In the genomic region with DNA sequence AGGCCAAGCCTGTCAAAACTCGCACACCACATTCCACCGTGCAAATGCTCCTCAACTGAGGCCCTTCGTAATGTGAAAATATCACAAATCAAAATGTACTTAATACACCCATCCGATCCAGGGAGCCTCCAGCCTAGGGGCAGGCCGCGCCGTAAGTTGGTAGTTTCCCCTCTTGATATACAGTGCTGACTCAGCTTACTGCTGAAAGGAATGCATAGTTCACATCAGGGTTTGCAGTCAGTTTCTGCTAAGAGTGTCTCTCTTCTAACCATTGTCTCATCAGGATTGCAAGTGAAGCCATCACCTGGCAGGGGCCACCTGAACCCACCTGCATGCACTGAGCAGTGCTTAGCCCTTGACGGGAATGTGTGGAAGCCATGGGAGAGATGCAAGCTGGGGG, we compare ENCODE assay signal across 21 mouse cellular contexts.
DNase-seq lines count a peak whose midpoint lies in the region; ATAC-seq and TF ChIP-seq lines count a peak whose summit lies in the region.
"Had no signal": no experiment of that assay in that cellular context is flagged by ENCODE, and none has a peak within 500 bp of the region (broad histone marks: within the 10 kb centered on the region; RNA-seq: fewer than 3 reads in every experiment).

No protein-coding gene starts in this region.

- 88% methylated on average over 8 of the region's 8 CpGs for WGBS in heart, embryonic 10.5 days
- WGBS in heart, embryonic 11.5 days (ENCODE audit: insufficient replicate concordance): 86% methylated on average over 8 of the region's 8 CpGs
- 78% methylated on average over 8 of the region's 8 CpGs for WGBS in embryonic facial prominence, embryonic 13.5 days
- WGBS in limb, embryonic 15.5 days: 81% methylated on average over 8 of the region's 8 CpGs

- no peak for TF ChIP-seq CTCF in left cerebral cortex, adult 2 months (IDR thresholded peaks at IDR 0.05)

- H3K9me3 ChIP-seq in heart, embryonic 10.5 days: no peaks in the 10 kb centered on the region
- H3K9me3 ChIP-seq in heart, embryonic 11.5 days (replicated peaks; ENCODE audit: control insufficient read depth, low read length): no peaks in the 10 kb centered on the region
- no peaks in the 10 kb centered on the region for H3K9me3 ChIP-seq in embryonic facial prominence, embryonic 13.5 days
- H3K9me3 ChIP-seq in limb, embryonic 15.5 days: no peaks in the 10 kb centered on the region
- H3K9me3 ChIP-seq: forebrain, embryonic 13.5 days; heart, embryonic 12.5 days; hindbrain, embryonic 15.5 days; midbrain, embryonic 12.5 days; neural tube, embryonic 15.5 days had no signal

- no peak for ATAC-seq in heart, embryonic 11.5 days (replicated peaks; ENCODE audit: insufficient number of reproducible peaks, low FRiP score, low TSS enrichment)
- no peak for ATAC-seq in embryonic facial prominence, embryonic 13.5 days (ENCODE audit: insufficient number of reproducible peaks, insufficient read depth, low FRiP score, low TSS enrichment, low read depth)
- ATAC-seq in limb, embryonic 15.5 days (ENCODE audit: insufficient number of reproducible peaks, low FRiP score, low TSS enrichment, low read depth): 0 out of 2 replicates have a peak, but pooled peaks have one; percentile 24
- ATAC-seq: forebrain, embryonic 13.5 days had no signal

- no peak overlapping the region for H3K4me2 ChIP-seq in heart, embryonic 11.5 days
- H3K4me2 ChIP-seq in embryonic facial prominence, embryonic 13.5 days: no peak overlapping the region
- H3K4me2 ChIP-seq in limb, embryonic 15.5 days: no peak overlapping the region
- H3K4me2 ChIP-seq: forebrain, embryonic 13.5 days; heart, embryonic 12.5 days; hindbrain, embryonic 15.5 days; lung, embryonic 14.5 days; midbrain, embryonic 12.5 days; neural tube, embryonic 15.5 days had no signal

- no peak for DNase-seq in heart, embryonic 10.5 days (ENCODE audit: low spot score)
- DNase-seq in left cerebral cortex, adult 2 months (ENCODE audit: extremely low spot score in 1 of 2, low spot score in 2 of 2): no peak
- no peak for DNase-seq in left cerebral cortex, adult 9 months (ENCODE audit: low spot score in 2 of 2)
- no peak for DNase-seq in adrenal gland, postnatal 14 days
- DNase-seq: cerebellum, adult 11 months; cerebellum, adult 9-11 months; kidney, adult 2 months; kidney, postnatal 36 days; lung, embryonic 14.5 days; right cerebral cortex, adult 18-20 months; right cerebral cortex, postnatal 4 days had no signal

- peaks cover 7% of the 10 kb centered on the region; the same call in 1 of the 2 replicates for H3K27me3 ChIP-seq in heart, embryonic 10.5 days (ENCODE audit: insufficient read depth, poor library complexity, severe bottlenecking)
- no peaks in the 10 kb centered on the region for H3K27me3 ChIP-seq in heart, embryonic 11.5 days (ENCODE audit: control insufficient read depth, insufficient read depth, low read length)
- no peaks in the 10 kb centered on the region for H3K27me3 ChIP-seq in embryonic facial prominence, embryonic 13.5 days
- H3K27me3 ChIP-seq in limb, embryonic 15.5 days: no peaks in the 10 kb centered on the region
- H3K27me3 ChIP-seq: heart, embryonic 12.5 days; hindbrain, embryonic 15.5 days had no signal

- no peaks in the 10 kb centered on the region for H3K36me3 ChIP-seq in heart, embryonic 10.5 days
- H3K36me3 ChIP-seq in heart, embryonic 11.5 days (ENCODE audit: control insufficient read depth, insufficient read depth, low read length): no peaks in the 10 kb centered on the region
- no peaks in the 10 kb centered on the region for H3K36me3 ChIP-seq in embryonic facial prominence, embryonic 13.5 days
- no peaks in the 10 kb centered on the region for H3K36me3 ChIP-seq in limb, embryonic 15.5 days
- H3K36me3 ChIP-seq: heart, embryonic 12.5 days; hindbrain, embryonic 15.5 days; midbrain, embryonic 12.5 days; neural tube, embryonic 15.5 days had no signal

- peaks cover 62% of the 10 kb centered on the region for H3K4me1 ChIP-seq in heart, embryonic 10.5 days
- peaks cover 47% of the 10 kb centered on the region for H3K4me1 ChIP-seq in heart, embryonic 11.5 days (ENCODE audit: control insufficient read depth, insufficient read depth, low read length)
- peaks cover 37% of the 10 kb centered on the region for H3K4me1 ChIP-seq in embryonic facial prominence, embryonic 13.5 days
- peaks cover 13% of the 10 kb centered on the region; the same call in 1 of the 2 replicates for H3K4me1 ChIP-seq in limb, embryonic 15.5 days
- H3K4me1 ChIP-seq: forebrain, embryonic 13.5 days; hindbrain, embryonic 15.5 days; midbrain, embryonic 12.5 days; neural tube, embryonic 15.5 days had no signal

- intact Hi-C loops in left cerebral cortex, adult 2 months (cut with DNase I): no loop called here

- peak overlapping the region; percentile 44; the same call in 1 of the 2 replicates for H3K27ac ChIP-seq in heart, embryonic 10.5 days
- no peak overlapping the region; the same call in 1 of the 2 replicates for H3K27ac ChIP-seq in heart, embryonic 11.5 days (ENCODE audit: low read depth, low read length)
- 0 out of 2 replicates have a peak overlapping the region, but pooled peaks have one; percentile 12 for H3K27ac ChIP-seq in left cerebral cortex, adult 2 months
- peak overlapping the region; percentile 44 for H3K27ac ChIP-seq in embryonic facial prominence, embryonic 13.5 days
- no peak overlapping the region for H3K27ac ChIP-seq in limb, embryonic 15.5 days
- H3K27ac ChIP-seq: forebrain, embryonic 13.5 days; hindbrain, embryonic 15.5 days; liver, embryonic 14.5 days; midbrain, embryonic 12.5 days; neural tube, embryonic 15.5 days had no signal

- H3K4me3 ChIP-seq in heart, embryonic 10.5 days: no peak overlapping the region
- no peak overlapping the region for H3K4me3 ChIP-seq in heart, embryonic 11.5 days (ENCODE audit: low read depth, low read length)
- H3K4me3 ChIP-seq in left cerebral cortex, adult 2 months: no peak overlapping the region
- H3K4me3 ChIP-seq in embryonic facial prominence, embryonic 13.5 days: no peak overlapping the region
- H3K4me3 ChIP-seq in limb, embryonic 15.5 days: no peak overlapping the region
- H3K4me3 ChIP-seq: erythroblast, embryonic 14.5 days; forebrain, embryonic 13.5 days; heart, embryonic 12.5 days; hindbrain, embryonic 15.5 days; midbrain, embryonic 12.5 days; neural tube, embryonic 15.5 days had no signal

- no peak overlapping the region for H3K9ac ChIP-seq in heart, embryonic 11.5 days (ENCODE audit: low read depth, low read length)
- H3K9ac ChIP-seq in embryonic facial prominence, embryonic 13.5 days: no peak overlapping the region
- no peak overlapping the region for H3K9ac ChIP-seq in limb, embryonic 15.5 days
- H3K9ac ChIP-seq: forebrain, embryonic 13.5 days; heart, embryonic 12.5 days; hindbrain, embryonic 15.5 days; liver, embryonic 14.5 days; lung, embryonic 14.5 days; midbrain, embryonic 12.5 days; neural tube, embryonic 15.5 days had no signal

Comparison
In these comparisons a context has a peak if more than half of its experiments do, and no peak if none do; other contexts are left out.
1. H3K27ac ChIP-seq: peak in heart, embryonic 10.5 days (single experiment), left cerebral cortex, adult 2 months (single experiment) and embryonic facial prominence, embryonic 13.5 days (single experiment); none in heart, embryonic 11.5 days (single experiment) and limb, embryonic 15.5 days (single experiment).